Mouse (Mus musculus): ENCODE measurements at regions not wholly inside any gene's neighbourhood (a gene's known extent, or its start where the extent isn't known, plus 50 kb on each side); places are given as distances from the start of the nearest gene placed in this dataset.

DNA sequence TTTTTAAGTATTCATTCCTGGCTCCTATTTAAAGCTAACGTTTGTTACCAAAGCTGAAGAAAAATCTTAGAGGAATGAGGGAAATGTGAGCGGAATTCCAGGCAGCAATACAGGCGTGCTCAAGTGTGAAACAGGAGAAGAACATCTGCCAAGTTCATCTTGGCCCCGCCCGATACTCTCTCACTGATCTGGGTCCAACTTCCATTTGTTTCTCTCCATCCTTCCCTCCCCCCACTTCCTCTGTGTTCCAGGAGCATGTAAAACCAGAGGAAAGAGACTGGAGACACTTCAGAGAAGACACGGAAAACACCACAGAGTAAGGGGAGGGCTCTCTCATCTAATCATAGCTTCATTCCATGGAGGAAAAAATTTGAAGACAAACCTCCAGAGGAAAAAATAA lies 346.7 kb downstream of the Gm11361 start:
- TF ChIP-seq CTCF (IDR thresholded peaks at IDR 0.05; ENCODE audit: low read depth): no peak
- TF ChIP-seq EP300 (IDR thresholded peaks at IDR 0.05; ENCODE audit: low read depth): no peak
